21 mouse cellular contexts compared by ENCODE assay signal in genomic region chr5:28259939-28260338, GRCm38 (mm10). TPM values are rescaled to one million over a fixed set of nuclear protein-coding genes. Genes with fewer than 3 reads are reported as not detected.
"Had no signal": no experiment of that assay in that cellular context is flagged by ENCODE, and none has a peak within 500 bp of the region (broad histone marks: within the 10 kb centered on the region; RNA-seq: fewer than 3 reads in every experiment).

No protein-coding gene starts in this region.

- H3K27me3 ChIP-seq: liver, embryonic 15.5 days; midbrain, embryonic 13.5 days; midbrain, embryonic 15.5 days; neural tube, embryonic 12.5 days had no signal

- H3K4me1 ChIP-seq: liver, embryonic 15.5 days; megakaryocyte, embryonic 14.5 days; midbrain, embryonic 13.5 days; midbrain, embryonic 15.5 days; neural tube, embryonic 12.5 days had no signal

- DNase-seq: lung, adult 18-20 months; lung, embryonic 14.5 days; lung, postnatal 10 days; lung, postnatal 4 days; retina, postnatal 1 day; right cerebral cortex, adult 18-20 months; right cerebral cortex, postnatal 25 days; right cerebral cortex, postnatal 4 days; spleen, adult 18-20 months; thymus, adult 18-20 months; thymus, postnatal 14 days; thymus, postnatal 36 days had no signal

- H3K27ac ChIP-seq: liver, embryonic 15.5 days; midbrain, embryonic 13.5 days; midbrain, embryonic 15.5 days; neural tube, embryonic 12.5 days had no signal

- H3K36me3 ChIP-seq: liver, embryonic 15.5 days; midbrain, embryonic 13.5 days; midbrain, embryonic 15.5 days; neural tube, embryonic 12.5 days had no signal

- H3K4me3 ChIP-seq: liver, embryonic 15.5 days; megakaryocyte, embryonic 14.5 days; midbrain, embryonic 13.5 days; midbrain, embryonic 15.5 days; neural tube, embryonic 12.5 days had no signal

RNA-seq across cellular contexts. Expression of gene Cnpy1, which starts 14.3 kb away (rescaled TPM):
- total RNA-seq: megakaryocyte progenitor cell, adult 5-6 weeks; monocyte, adult 5-6 weeks; neutrophil, adult 5-6 weeks had no signal
- polyA plus RNA-seq: stomach, embryonic 14.5 days had no signal
